Mouse (Mus musculus) limb, embryonic 14.5 days (tissue): ENCODE results near the gene BC067074. TPM values are rescaled to one million over a fixed set of nuclear protein-coding genes. Genes with fewer than 3 reads are reported as not detected.
"Not testable (repeated sequence)": the region's sequence is repeated elsewhere in the genome, so short reads cannot be mapped to it uniquely, and the experiment has no call there.

Experiments
- ATAC-seq: fragments of 200-750 bp; cut with Nextera tagmentation; 2 replicates; pipeline ENCODE4 v1.8.0; 2017; ENCODE audit warnings: low read depth, moderate number of reproducible peaks, moderate TSS enrichment; ENCODE audit not compliant: low FRiP score
- DNase-seq: peaks from one replicate; pipeline ENCODE4 v3.0.0-alpha.2; 2015; ENCODE audit warnings: low spot score
- H3K27ac ChIP-seq: fragments of 300-500 bp; sonication (generic); replicated peaks from 2 replicates; pipeline ENCODE4 v1.5.1; 2014; ENCODE audit warnings: low read depth, mild to moderate bottlenecking, low read length, moderate library complexity, mixed read lengths
- H3K27me3 ChIP-seq: fragments of 300-500 bp; sonication (generic); 2 replicates; pipeline ENCODE4 v1.6.1; 2014; ENCODE audit warnings: low read length, mixed read lengths; ENCODE audit not compliant: control insufficient read depth, insufficient read depth
- H3K36me3 ChIP-seq: fragments of 300-500 bp; sonication (generic); 2 replicates; pipeline ENCODE4 v1.6.1; 2014; ENCODE audit warnings: mild to moderate bottlenecking, low read length, moderate library complexity, mixed read lengths; ENCODE audit not compliant: control insufficient read depth, insufficient read depth
- H3K4me1 ChIP-seq: fragments of 300-500 bp; sonication (generic); 2 replicates; pipeline ENCODE4 v1.6.1; 2014; ENCODE audit warnings: antibody characterized with exemption, low read length, mixed read lengths; ENCODE audit not compliant: control insufficient read depth, insufficient read depth
- H3K4me2 ChIP-seq: fragments of 300-500 bp; sonication (generic); replicated peaks from 2 replicates; pipeline ENCODE4 v1.6.1; 2014; ENCODE audit warnings: low read depth, mild to moderate bottlenecking, low read length, moderate library complexity; ENCODE audit not compliant: severe bottlenecking
- H3K4me3 ChIP-seq: fragments of 300-500 bp; sonication (generic); replicated peaks from 2 replicates; pipeline ENCODE4 v1.5.1; 2014; ENCODE audit warnings: low read length
- H3K9ac ChIP-seq: fragments of 300-500 bp; sonication (generic); 2 replicates; pipeline ENCODE4 v1.6.1; 2014; ENCODE audit warnings: mild to moderate bottlenecking, low read depth, low read length, moderate library complexity; ENCODE audit not compliant: severe bottlenecking
- H3K9me3 ChIP-seq: fragments of 300-500 bp; sonication (generic); 2 replicates; pipeline ENCODE4 v1.6.1; 2016; ENCODE audit warnings: low read length; ENCODE audit not compliant: control insufficient read depth
- POLR2A ChIP-seq: fragments of 200-500 bp; IDR thresholded peaks from 2 replicates; pipeline ENCODE4 v1.8.0; 2012; ENCODE audit warnings: inconsistent platforms, mild to moderate bottlenecking, moderate library complexity, borderline replicate concordance; ENCODE audit not compliant: insufficient read depth, insufficient read length; ENCODE audit errors: extremely low read depth
- WGBS: fragments of 180-500 bp; shearing (Covaris S2); extraction: QIAGEN DNeasy Blood & Tissue Kit; methylation state at CpG from one replicate; pipeline ENCODE4 v1.1.7; 2014; 5-methylcytosine and 5-hydroxymethylcytosine counted together
- polyA plus RNA-seq, 2 experiments: library from polyadenylated mRNA; depleted of rRNA in 1 of 2; stranded (reverse) in 1 of 2; unstranded in 1 of 2; fragments of >200 nt; fragmentation: Nextera tagmentation in 1 of 2; extraction: Ambion mirVana in 1 of 2; gene quantifications; 2 replicates each; pipeline versions ENCODE4 v1.2.1 to v1.2.3; 2012 to 2014

The BC067074 gene
- polyA plus RNA-seq, 2 experiments, result 8.6 to 21.9 TPM

DNA sequence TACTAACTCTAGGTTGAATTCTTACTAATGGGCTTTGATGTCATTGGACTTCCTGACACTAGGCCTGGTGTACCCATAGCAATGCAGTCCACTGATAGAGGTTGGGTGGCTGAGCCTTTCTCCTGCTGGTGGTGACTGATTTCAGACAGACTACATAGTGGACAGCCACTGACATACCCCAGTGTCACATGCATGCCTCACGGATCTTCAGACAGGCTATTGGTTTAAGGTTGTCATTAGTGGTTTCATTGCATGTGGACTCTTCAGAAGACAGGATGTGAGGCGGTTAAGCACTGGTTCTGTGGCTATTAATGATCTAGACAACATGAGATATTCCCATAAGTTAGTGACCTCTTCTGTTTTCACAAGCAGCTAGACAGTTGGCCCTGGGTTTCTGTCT lies 89.2 kb downstream of the BC067074 start:
- Histone ChIP-seq H3K4me2 (no peak overlapping the region), H3K36me3 (no peaks in the 10 kb centered on the region), H3K9me3 (no peaks in the 10 kb centered on the region), H3K27me3 (no peaks in the 10 kb centered on the region), H3K9ac (no peak overlapping the region), H3K4me1 (no peaks in the 10 kb centered on the region; the same call in 1 of the 2 replicates), H3K4me3 (no peak overlapping the region), H3K27ac (no peak overlapping the region)
- no peak for TF ChIP-seq POLR2A
- 88% methylated on average over 2 of the region's 2 CpGs for WGBS
- ATAC-seq, result no peak
- DNase-seq, result no peak

- H3K4me3 ChIP-seq, H3K4me1 ChIP-seq, H3K9ac ChIP-seq, H3K4me2 ChIP-seq, H3K27ac ChIP-seq, H3K9me3 ChIP-seq, H3K36me3 ChIP-seq, ATAC-seq, DNase-seq, H3K27me3 ChIP-seq: not testable (repeated sequence)
Measured at GRCm38 (mm10) chr13:113382770-113383169, 89.8 kb downstream of the BC067074 start.

GRCm38 (mm10) chr13:113393386-113393785 lies 100.4 kb downstream of the BC067074 start:
- no peak overlapping the region for H3K9ac ChIP-seq
- no peaks in the 10 kb centered on the region for H3K27me3 ChIP-seq
- H3K27ac ChIP-seq, result no peak overlapping the region
- no peak for TF ChIP-seq POLR2A
- H3K4me1 ChIP-seq, result no peaks in the 10 kb centered on the region
- no peaks in the 10 kb centered on the region for H3K36me3 ChIP-seq
- no peaks in the 10 kb centered on the region for H3K9me3 ChIP-seq
- ATAC-seq, result no peak
- WGBS, result 91% methylated on average over 6 of the region's 6 CpGs
- DNase-seq, result no peak
- H3K4me2 ChIP-seq, result no peak overlapping the region
- no peak overlapping the region for H3K4me3 ChIP-seq

- Histone ChIP-seq H3K27me3 (no peaks in the 10 kb centered on the region), H3K27ac (no peak overlapping the region), H3K4me3 (no peak overlapping the region), H3K4me2 (no peak overlapping the region), H3K36me3 (no peaks in the 10 kb centered on the region), H3K4me1 (no peaks in the 10 kb centered on the region), H3K9me3 (no peaks in the 10 kb centered on the region), H3K9ac (no peak overlapping the region)
- TF ChIP-seq POLR2A, result no peak
- ATAC-seq (no peak; the same call in 1 of the 2 replicates), DNase-seq (no peak)
- WGBS, result 76% methylated on average over 15 of the region's 15 CpGs
Measured at GRCm38 (mm10) chr13:113394591-113394990, 101.6 kb downstream of the BC067074 start.

DNA sequence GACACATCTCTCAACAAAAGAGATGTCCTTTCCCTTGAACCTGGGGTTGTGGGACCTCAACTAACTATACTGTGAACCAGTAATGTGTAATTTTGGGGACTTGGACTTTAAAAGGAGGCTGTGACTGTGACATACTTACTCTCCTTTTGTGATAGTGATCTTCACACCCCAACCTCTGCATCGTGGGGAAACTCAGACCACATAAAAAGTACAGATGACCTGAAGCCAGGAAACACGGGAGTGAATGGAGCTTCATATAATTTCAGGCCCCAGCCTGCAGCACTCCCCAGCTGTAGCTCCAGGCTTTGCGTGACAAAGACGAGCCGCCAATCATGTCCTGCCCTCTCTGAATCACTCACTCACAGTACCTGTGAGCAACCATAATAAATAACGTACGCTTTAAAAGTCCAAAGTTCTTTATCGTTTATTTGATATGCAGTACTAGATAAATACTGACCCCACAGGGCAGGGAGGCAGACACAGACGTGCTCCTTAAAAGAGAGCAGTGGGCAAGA lies 104.1 kb downstream of the BC067074 start:
- 77% methylated on average over 9 of the region's 9 CpGs for WGBS
- DNase-seq, result no peak
- Histone ChIP-seq H3K4me1 (no peaks in the 10 kb centered on the region), H3K9me3 (no peaks in the 10 kb centered on the region), H3K9ac (no peak overlapping the region), H3K27ac (no peak overlapping the region), H3K27me3 (no peaks in the 10 kb centered on the region), H3K4me3 (no peak overlapping the region), H3K4me2 (no peak overlapping the region), H3K36me3 (no peaks in the 10 kb centered on the region)
- TF ChIP-seq POLR2A, result no peak
- no peak for ATAC-seq
